Mouse (Mus musculus): ENCODE measurements around the gene Vwde. TPM values are rescaled to one million over a fixed set of nuclear protein-coding genes. Genes with fewer than 3 reads are reported as not detected.

The Vwde gene
- not detected for total RNA-seq (2021)
- long read RNA-seq, experiment 1: 0 reads
- long read RNA-seq, experiment 2: 0 reads

DNA sequence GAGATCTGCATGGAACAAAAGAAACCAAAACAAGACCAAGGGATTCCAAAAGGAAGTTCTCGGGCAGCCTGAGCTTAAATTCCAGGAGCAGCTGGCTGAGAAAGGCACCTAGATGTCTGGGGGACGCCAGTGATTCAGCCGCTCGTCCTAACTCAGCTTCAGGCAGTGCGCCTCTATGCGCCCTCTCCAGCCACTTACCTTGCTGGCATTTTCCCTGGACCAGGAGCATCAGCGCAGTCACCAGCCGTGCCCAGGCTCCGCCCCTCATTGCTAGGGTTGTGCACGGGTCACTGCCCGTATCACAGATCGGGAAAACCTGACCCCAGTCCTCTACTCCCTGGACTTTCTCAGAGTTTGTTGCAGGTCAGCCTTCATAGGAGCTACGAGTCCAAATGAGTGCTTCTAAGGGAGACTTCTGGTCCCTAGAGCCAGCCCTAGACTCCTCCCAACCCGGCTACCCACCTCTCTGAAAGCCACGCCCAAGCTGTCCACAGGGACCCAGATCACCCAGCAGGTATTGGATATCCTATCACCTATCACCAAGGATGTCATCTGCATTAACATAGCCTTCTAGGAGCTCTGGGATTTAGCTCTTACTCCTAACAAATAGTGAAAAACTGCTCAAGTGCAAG, at the start of gene Vwde:
TSS of gene Vwde (minus strand) at position 370 of the 632 bp plus-strand sequence.
- no peak for DNase-seq

DNA sequence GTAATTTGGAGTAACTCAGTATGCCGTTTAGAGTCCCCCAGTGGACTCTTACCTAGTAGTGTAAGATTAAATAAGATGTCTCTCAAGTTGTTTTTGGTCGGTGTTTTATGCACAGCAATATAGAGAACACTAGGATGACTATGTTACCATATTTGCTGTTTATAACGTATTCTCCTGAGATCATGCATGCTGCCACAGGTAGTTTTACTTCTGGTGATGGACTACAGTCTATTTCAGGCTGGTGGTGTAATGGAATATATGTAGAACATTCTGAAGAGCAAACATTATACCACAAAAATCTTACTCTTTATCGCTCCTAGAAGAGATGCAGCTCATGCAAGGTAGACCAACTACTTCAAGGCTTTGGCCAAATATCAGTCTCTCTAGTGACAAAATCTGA, 30.6 kb upstream of the Vwde start:
- DNase-seq: no peak

DNA sequence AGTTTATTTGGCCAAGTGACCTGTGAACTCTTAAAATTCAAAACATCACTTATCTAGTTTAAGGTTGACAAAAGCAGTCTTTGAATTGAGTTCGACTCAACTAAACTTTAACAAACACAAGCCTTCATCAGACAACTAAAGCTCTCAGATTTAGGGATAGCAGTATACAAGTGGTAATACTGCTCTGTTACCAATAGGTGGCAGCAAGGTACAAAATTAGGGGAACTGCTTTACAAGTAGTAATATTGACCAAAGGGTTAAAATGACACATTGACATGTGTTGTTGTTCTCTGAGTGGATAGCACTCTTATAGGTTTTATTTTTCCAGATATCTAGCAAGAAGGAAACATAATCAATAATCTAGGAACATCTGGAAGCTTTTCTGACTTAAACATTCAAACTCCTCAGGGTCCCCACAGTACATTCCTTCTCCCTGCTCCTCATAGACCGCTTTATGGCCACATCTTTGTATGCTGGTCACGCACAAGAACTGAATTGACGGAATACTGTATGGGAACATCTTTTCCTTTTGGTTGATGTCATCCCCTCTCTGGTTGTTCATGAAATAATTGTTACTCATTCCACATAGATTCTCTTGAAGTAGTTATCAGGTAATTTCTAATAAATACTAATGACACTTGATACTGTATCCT, 23.7 kb upstream of the Vwde start:
- DNase-seq: no peak

DNA sequence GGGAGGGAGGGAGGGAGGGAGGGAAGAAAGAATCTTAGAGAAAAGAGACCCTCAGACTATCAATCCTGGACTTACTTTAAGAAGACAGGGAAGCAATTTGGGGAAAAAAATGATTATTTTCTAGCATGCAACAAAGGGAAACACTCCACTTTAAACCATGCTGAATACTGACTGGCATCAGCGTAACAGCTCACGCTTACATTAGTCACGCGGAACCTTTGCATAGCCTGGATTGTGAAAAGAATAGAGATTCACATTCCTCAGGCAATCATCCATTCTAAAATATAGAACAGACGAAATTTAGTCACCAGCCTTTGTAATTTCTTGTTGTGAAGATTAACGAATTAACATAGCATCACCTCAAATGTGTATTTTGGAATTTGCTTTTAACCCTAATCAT, 18.6 kb downstream of the Vwde start:
- DNase-seq: no peak

DNA sequence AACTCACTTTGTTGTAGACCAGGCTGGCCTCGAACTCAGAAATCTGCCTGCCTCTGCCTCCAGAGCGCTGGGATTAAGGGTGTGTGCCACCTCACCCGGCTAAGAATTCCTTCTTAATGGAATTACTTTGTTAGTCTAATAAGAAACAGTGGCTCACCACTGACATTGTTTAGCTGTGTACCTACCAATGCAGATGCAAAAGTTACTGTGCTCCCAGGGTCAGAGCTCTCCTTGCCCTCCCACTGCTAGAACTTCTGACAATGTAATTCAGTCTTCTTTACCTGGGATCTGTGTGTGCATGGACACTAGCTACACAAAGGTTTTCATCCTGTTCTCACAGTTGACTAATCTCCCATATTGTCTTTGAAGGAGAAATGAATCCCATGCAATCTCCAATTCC, 27.3 kb downstream of the Vwde start:
- no peak for DNase-seq

DNA sequence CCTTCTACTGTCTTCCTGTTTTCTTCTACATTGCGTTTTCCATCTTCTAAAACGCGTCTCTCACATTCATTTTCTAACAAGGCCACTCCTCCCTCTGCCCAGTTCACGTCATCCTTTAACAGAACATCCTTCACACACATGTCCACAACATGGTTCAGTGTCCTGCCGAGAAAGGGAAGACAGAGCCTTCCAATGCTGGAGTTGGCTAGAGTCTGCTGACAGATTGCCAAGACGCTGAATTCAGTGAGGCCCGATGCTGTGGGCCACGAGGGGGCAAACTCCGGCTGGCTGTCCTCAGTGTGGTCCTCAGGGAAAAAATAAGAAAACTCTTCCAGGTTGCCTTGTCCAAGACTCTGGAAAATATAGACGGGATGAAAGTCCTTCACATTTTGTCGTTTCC, 37.9 kb downstream of the Vwde start:
- DNase-seq: no peak

DNA sequence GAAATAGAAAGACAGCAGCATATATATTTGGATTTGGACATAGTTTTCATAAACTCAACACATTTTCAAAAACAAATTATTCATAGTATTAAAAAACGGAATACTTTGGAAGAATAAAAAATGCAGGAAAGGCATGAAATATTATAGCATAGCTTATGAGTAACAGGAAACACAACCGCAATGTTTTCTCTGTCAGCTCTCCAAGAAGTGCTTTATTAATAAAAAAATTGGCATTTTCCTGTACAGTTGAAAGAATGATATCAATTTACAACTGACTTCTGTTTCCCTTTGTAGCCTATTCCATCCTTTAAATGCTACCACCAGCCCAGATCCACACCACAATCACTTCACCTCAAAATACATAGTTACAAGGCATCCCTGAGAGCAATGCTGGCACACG, 44.7 kb downstream of the Vwde start:
- no peak for DNase-seq

DNA sequence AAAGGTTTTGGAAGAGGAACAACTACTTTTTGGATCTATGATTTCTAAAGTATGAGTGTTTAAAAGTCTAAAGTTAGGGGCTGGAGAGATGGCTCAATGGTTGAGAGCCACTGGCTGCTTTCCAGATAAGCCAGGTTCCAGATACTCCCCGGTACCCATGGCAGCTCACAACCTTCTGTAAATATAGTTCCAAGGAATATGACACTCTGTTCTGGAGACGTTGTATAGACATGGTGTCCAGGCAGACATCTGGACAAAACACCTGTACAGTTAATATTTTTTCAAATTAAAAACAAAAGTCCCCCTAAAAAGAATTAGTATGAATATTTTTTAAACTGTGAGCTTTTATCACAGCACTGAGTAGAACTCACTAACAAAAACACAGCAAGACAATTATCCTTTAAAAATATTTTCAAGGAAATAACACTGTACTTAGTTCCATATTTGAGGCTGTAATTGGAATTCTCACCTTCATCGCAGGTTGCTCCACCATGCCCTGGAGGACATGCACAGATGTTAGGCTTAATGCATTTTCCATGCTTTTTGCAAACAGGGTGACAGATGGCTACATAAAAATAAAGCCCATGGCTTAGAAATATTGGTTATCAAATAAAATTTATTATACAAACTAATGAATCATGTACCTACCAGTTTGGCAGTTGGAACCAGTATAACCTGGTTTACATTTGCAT, 55.2 kb downstream of the Vwde start:
- DNase-seq: no peak

DNA sequence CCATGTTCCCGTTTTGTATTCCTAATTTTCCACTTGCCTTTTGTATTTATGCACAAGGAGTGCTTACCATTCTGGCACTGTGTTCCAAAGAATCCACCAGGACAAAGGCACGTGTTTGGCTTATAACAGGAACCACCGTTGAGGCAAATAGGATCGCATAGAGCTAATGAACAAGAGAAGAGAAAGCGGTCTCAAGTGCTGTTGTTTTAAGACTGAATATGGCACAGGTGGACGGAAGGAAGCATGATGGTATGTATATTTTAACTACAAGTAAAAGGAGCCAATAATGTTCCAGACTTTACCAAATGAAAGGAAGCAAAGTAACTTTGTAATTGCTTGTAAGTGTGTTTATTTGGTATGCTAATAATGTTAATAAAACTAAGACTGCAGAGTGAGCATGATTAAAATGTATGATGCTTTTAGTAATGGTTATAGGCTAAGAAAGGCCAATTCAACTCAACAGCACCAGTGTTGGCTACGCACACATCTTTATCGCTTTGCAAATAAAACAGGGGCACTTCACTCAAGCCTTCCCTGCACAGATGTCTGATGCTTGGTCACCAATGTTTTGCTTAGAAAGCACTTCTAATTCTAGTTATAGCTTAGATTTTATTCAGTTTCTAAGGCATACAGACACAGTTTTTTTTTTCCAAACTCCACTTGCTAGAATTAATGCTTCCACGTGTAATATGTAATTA, 58.4 kb downstream of the Vwde start:
- no peak for DNase-seq

DNA sequence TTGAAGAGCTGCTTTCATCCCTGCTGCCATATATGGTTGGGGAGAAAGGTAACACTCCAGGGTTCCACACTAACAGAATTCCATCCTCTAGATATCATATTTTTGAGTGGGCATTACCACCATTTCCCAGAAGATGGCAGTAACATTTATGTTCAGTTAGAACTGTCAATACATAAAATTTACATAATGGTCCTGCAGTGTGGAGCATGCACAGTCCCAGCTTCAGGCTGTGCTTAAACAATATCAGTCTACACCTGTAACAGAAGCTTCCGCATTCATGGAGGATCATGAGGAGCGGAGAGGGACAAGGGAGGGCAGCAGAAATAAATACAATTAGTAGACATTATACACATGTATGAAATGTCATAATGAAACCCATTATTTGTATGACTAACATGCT, 65.3 kb downstream of the Vwde start:
- no peak for DNase-seq

DNA sequence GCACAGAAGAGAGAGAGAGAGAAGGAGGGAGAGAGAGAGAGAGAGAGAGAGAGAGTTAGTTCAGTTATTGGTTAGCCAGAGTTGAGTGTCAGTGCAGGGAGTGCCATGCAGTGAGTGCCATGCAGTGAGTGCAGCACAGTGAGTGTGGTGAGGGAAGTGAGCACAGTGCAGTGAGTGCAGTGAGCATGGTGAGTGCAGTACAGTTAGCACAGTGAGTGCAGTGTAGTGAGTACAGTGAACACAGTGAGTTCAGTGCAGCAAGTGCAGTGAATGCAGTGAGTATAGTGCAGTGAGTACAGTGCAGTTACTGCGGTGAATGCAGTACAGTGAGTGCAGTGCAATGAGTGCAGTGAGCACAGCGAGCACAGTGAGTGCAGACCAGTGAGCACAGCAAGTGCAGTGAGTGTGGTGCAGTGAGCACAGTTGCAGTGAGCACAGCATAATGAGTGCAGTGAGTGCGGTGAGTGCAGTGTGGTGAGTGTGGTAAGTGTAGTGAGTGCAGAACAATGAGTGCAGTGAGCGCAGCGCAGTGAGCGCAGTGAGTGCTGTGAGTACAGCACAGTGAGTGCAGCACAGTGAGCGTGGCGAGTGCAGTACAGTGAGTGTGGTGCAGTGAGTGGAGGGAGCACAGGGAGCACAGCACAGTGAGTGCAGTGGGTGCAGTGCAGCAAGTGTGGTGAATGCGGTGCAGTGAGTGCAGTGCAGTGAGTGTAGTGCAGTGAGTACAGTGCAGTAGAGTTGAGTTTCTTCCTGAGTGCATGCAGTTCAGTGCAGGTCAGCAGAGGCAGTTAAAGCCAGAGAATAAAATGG, 70.7 kb downstream of the Vwde start:
- DNase-seq: no peak

DNA sequence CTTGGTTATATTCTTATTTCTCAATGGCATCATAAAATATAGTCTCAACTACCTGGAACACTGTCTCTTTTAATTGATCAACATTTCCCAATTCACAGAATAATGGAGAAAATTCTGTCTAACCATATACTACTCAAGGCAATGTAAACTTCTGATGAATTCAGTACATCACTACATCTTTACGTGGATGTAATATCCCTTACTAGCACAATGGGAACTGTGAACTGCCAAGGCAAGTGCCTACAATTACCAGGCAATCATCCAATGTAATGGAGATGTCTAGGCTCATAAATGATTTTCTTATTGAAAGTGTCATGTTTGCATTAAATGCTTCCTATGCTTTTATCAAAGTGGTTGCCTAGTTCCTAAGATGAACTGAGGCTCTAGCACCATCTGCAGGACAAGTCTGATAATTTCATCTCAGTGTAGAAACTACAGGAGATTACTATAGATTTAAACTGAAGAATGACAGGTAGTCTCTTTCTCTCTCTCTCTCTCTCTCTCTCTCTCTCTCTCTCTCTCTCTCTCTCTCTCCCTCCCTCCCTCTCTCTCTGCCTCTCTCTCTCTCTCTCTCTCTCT, 72.6 kb downstream of the Vwde start:
- DNase-seq: no peak

DNA sequence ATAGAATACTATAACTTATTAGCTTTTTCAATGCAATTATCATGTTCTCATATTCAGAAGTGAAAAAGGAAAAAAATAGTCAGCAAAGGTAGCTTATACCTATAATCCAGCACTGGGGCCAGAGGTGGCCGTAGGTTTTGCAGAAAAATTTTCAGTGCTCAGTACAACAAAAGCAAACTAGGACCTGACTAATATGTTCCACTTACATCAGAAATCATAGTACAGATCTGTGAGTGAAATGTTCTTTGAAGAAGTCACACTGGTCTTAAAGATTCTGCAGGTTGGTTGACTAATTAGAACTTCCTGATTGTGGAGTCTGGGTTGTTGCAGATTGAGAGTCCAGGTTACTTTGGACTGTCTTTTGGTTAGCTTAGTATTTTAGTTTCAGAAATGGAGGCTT, 87.5 kb downstream of the Vwde start:
- no peak for DNase-seq

DNA sequence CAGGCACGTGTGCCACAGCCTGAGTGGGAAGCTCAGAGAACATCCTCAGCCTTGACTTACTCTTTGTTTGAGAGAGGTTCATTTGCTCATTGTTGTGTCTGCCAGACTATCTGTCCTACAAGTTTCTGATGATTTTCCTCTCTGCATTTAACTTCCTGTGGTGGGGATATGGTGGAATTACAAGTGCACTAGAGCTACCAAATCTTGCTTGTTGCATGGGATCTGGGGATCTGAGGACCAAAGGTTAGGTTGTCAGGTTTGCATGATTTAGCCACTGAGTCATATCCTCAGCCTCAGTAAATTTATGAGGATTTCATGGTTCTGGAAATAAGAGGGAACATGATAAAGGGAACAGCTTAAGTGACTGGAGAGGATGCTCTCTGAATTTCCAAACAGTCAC, 116.1 kb downstream of the Vwde start:
- DNase-seq: no peak

Other genes starting within 250 kb of the Vwde start
- gene Tmem106b, start 155.2 kb downstream of the Vwde start, total RNA-seq (2021): 10 to 100 TPM; 56.1 to 60.3 TPM

All from gastrocnemius, postnatal 25 days (tissue).